Mouse (Mus musculus) E14TG2a.4 (cell line): ENCODE measurements around the gene Adamtsl5.

Experiments
- H3K27me3 ChIP-seq: 2 replicates; pipeline ENCODE4 v1.6.1; 2014; ENCODE audit warnings: low read length, control low read depth; ENCODE audit not compliant: insufficient read depth
- H3K36me3 ChIP-seq: 2 replicates; pipeline ENCODE4 v1.6.1; 2014; ENCODE audit warnings: low read length, control low read depth; ENCODE audit not compliant: insufficient read depth
- H3K4me1 ChIP-seq: replicated peaks from 2 replicates; pipeline ENCODE4 v1.6.1; 2014; ENCODE audit warnings: low read depth, low read length, control low read depth
- H3K4me3 ChIP-seq: replicated peaks from 2 replicates; pipeline ENCODE4 v1.5.1; 2014; ENCODE audit warnings: mild to moderate bottlenecking, low read length
- H3K9me3 ChIP-seq: 2 replicates; pipeline ENCODE4 v1.6.1; 2014; ENCODE audit warnings: low read length, control low read depth
- CTCF ChIP-seq: conservative IDR thresholded peaks from 2 replicates; pipeline ENCODE4 v1.5.1; 2014; ENCODE audit warnings: low read length
- NANOG ChIP-seq: IDR thresholded peaks from 2 replicates; pipeline ENCODE4 v1.6.1; 2014; ENCODE audit warnings: borderline replicate concordance, low read length, mixed read lengths
- POU5F1 ChIP-seq: IDR thresholded peaks from 2 replicates; pipeline ENCODE4 v1.6.1; 2014; ENCODE audit warnings: low read length, borderline replicate concordance

Adamtsl5 gene

GRCm38 (mm10) chr10:80330084-80330483 is 18.1 kb downstream of the Adamtsl5 start:
- no peak for TF ChIP-seq NANOG
- TF ChIP-seq CTCF, result no peak
- no peak for TF ChIP-seq POU5F1
- peaks cover 68% of the 10 kb centered on the region for H3K4me1 ChIP-seq

GRCm38 (mm10) chr10:80329273-80330081 is 18.7 kb downstream of the Adamtsl5 start, which contains the start of the genes Pcsk4 and Reep6:
Gene Pcsk4, minus strand, starts transcription at chr10:80329498.
Gene Reep6, plus strand, starts transcription at chr10:80329953.
- no peak for TF ChIP-seq NANOG
- no peak for TF ChIP-seq POU5F1
- no peak for TF ChIP-seq CTCF
- Histone ChIP-seq H3K27me3 (peaks cover 28% of the 10 kb centered on the region), H3K4me3 (peak within 1 kb of the TSS; percentile 88), H3K36me3 (peaks cover 19% of the 10 kb centered on the region), H3K4me1 (peaks cover 68% of the 10 kb centered on the region), H3K9me3 (no peaks in the 10 kb centered on the region)

More at GRCm38 (mm10) chr10:80330084-80330483, 18.1 kb downstream of the Adamtsl5 start:
- H3K9me3 ChIP-seq, result no peaks in the 10 kb centered on the region
- H3K4me3 ChIP-seq, result peak overlapping the region; percentile 88
- peaks cover 25% of the 10 kb centered on the region for H3K36me3 ChIP-seq
- peaks cover 24% of the 10 kb centered on the region for H3K27me3 ChIP-seq

GRCm38 (mm10) chr10:80325045-80325444 is 23.2 kb downstream of the Adamtsl5 start:
- Histone ChIP-seq H3K4me3 (peak overlapping the region; percentile 26), H3K36me3 (no peaks in the 10 kb centered on the region; the same call in 1 of the 2 replicates), H3K4me1 (peaks cover 60% of the 10 kb centered on the region), H3K27me3 (peaks cover 38% of the 10 kb centered on the region), H3K9me3 (no peaks in the 10 kb centered on the region)
- TF ChIP-seq NANOG (no peak), POU5F1 (no peak), CTCF (no peak)

- H3K9me3 ChIP-seq, result no peaks in the 10 kb centered on the region
- peaks cover 64% of the 10 kb centered on the region for H3K4me1 ChIP-seq
- peak overlapping the region; percentile 26 for H3K4me3 ChIP-seq
- peaks cover 38% of the 10 kb centered on the region for H3K27me3 ChIP-seq
- TF ChIP-seq CTCF (no peak), NANOG (no peak), POU5F1 (no peak)
- peaks cover 2% of the 10 kb centered on the region for H3K36me3 ChIP-seq
These were observed 23.8 kb downstream of the Adamtsl5 start for GRCm38 (mm10) chr10:80324120-80325037.

GRCm38 (mm10) chr10:80323261-80324119 is 24.7 kb downstream of the Adamtsl5 start:
- Histone ChIP-seq H3K9me3 (no peaks in the 10 kb centered on the region), H3K4me1 (peaks cover 66% of the 10 kb centered on the region), H3K4me3 (peak overlapping the region; percentile 81), H3K36me3 (peaks cover 11% of the 10 kb centered on the region), H3K27me3 (peaks cover 38% of the 10 kb centered on the region)
- TF ChIP-seq NANOG, result no peak

GRCm38 (mm10) chr10:80322811-80323211 is 25.4 kb downstream of the Adamtsl5 start:
- Histone ChIP-seq H3K4me3 (peak overlapping the region; percentile 81), H3K36me3 (peaks cover 18% of the 10 kb centered on the region), H3K4me1 (peaks cover 69% of the 10 kb centered on the region), H3K27me3 (peaks cover 38% of the 10 kb centered on the region), H3K9me3 (no peaks in the 10 kb centered on the region)
- TF ChIP-seq NANOG, result no peak
- TF ChIP-seq CTCF, result no peak
- TF ChIP-seq POU5F1, result no peak

GRCm38 (mm10) chr10:80321670-80322581 is 26.3 kb downstream of the Adamtsl5 start:
- Histone ChIP-seq H3K9me3 (no peaks in the 10 kb centered on the region), H3K27me3 (peaks cover 38% of the 10 kb centered on the region), H3K4me1 (peaks cover 78% of the 10 kb centered on the region), H3K36me3 (peaks cover 25% of the 10 kb centered on the region), H3K4me3 (peak overlapping the region; percentile 96; the same call in 1 of the 2 replicates)
- TF ChIP-seq CTCF (no peak), POU5F1 (no peak), NANOG (no peak)
